Mouse (Mus musculus): ENCODE data around the gene Vgll4. TPM values are rescaled to one million over a fixed set of nuclear protein-coding genes. Genes with fewer than 3 reads are reported as not detected.

The Vgll4 gene
- polyA plus RNA-seq, 1 experiment from 2014 or later: 73.1 TPM

DNA sequence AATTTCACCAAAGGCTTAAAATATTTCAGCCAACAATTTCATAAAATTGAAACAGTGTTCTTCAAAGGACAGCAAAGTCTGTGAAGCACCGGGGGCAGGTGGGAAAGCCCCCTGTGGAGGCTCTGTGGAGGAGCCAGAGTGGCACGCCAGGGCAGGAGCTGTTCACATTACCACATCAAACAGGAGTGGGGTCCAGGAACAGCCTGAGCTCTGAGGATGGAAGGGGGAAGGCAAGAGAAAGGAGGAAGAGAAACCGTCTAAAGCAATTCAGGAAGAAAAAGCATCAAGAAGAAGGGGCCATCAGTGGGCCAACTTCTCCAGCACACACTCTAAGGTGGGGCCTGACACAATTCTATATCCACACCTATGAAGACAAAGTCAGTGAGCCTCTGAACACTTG, 36.3 kb upstream of the Vgll4 start:
- H3K9ac ChIP-seq (ENCODE audit: low read length): no peak overlapping the region
- H3K9me3 ChIP-seq (ENCODE audit: control insufficient read depth, low read length): no peaks in the 10 kb centered on the region
- 78% methylated on average over 3 of the region's 3 CpGs for WGBS
- H3K4me3 ChIP-seq (ENCODE audit: low read depth, low read length): no peak overlapping the region
- no peaks in the 10 kb centered on the region; the same call in 1 of the 2 replicates for H3K36me3 ChIP-seq (ENCODE audit: control insufficient read depth, insufficient read depth, low read length)
- no peaks in the 10 kb centered on the region; the same call in 1 of the 2 replicates for H3K4me1 ChIP-seq (replicated peaks; ENCODE audit: control insufficient read depth, insufficient read depth, low read length)
- DNase-seq (ENCODE audit: low spot score) (no peak), ATAC-seq (replicated peaks; ENCODE audit: low FRiP score) (no peak)
- H3K4me2 ChIP-seq (ENCODE audit: low read depth, low read length, severe bottlenecking): no peak overlapping the region
- no peak overlapping the region for H3K27ac ChIP-seq (ENCODE audit: low read depth, low read length)
- H3K27me3 ChIP-seq (ENCODE audit: control insufficient read depth, insufficient read depth, low read length): no peaks in the 10 kb centered on the region

DNA sequence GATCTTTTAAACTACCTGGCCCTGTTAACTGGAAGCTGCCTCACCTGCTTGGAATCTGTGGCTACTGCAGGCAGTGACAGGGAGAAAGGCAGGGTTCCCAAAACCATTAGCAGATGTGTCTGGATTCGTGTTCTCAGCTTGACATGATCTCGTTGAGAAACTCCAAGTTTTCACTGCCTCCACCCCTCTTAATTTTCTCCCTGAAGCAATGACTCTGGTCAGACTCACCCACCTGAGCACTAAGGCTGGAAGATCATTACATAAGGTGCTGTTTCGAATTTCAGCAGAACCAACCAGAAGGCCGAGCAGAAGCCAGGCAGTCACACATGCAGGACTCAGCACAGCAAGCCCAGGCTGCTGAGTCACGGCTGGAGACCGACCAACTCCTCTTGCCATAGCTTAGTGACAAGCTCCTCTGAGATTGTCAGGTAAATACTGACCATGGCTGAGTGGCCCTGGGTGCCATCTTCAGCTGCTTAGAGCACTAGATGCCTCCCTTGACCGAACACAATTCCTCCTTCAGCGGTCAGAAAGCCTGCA, 35.6 kb upstream of the Vgll4 start:
- DNase-seq (ENCODE audit: low spot score): no peak
- ATAC-seq (replicated peaks; ENCODE audit: low FRiP score): no peak
- no peak overlapping the region for H3K4me3 ChIP-seq (ENCODE audit: low read depth, low read length)
- no peak overlapping the region for H3K27ac ChIP-seq (ENCODE audit: low read depth, low read length)
- no peaks in the 10 kb centered on the region; the same call in 1 of the 2 replicates for H3K36me3 ChIP-seq (ENCODE audit: control insufficient read depth, insufficient read depth, low read length)
- H3K4me2 ChIP-seq (ENCODE audit: low read depth, low read length, severe bottlenecking): no peak overlapping the region
- H3K9ac ChIP-seq (ENCODE audit: low read length): no peak overlapping the region
- no peaks in the 10 kb centered on the region for H3K9me3 ChIP-seq (ENCODE audit: control insufficient read depth, low read length)
- no peaks in the 10 kb centered on the region; the same call in 1 of the 2 replicates for H3K4me1 ChIP-seq (replicated peaks; ENCODE audit: control insufficient read depth, insufficient read depth, low read length)
- 85% methylated on average over 8 of the region's 8 CpGs for WGBS
- H3K27me3 ChIP-seq (ENCODE audit: control insufficient read depth, insufficient read depth, low read length): no peaks in the 10 kb centered on the region

DNA sequence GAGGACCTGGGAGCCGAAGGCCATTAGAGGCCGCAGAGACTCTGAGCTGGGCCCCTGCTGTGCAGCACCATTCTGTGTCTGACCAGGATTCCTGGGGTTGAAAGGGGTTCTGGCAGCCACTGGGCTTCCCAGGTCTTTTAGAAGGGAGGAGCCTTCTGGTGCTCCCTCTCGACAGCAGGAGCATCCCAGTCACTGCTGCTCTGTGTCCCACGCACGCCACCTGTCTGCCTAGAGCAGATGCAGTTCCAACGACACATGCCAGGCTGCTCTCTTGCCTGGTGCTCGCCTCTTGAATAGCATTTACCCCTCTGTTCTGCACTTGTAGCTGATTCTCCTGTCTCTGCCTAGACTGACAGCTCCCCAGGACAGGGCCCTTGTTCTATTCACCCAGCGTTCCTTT, 34.8 kb upstream of the Vgll4 start:
- DNase-seq (ENCODE audit: low spot score) (no peak), ATAC-seq (replicated peaks; ENCODE audit: low FRiP score) (no peak)
- 83% methylated on average over 8 of the region's 8 CpGs for WGBS
- no peak overlapping the region for H3K27ac ChIP-seq (ENCODE audit: low read depth, low read length)
- H3K36me3 ChIP-seq (ENCODE audit: control insufficient read depth, insufficient read depth, low read length): no peaks in the 10 kb centered on the region; the same call in 1 of the 2 replicates
- no peaks in the 10 kb centered on the region for H3K27me3 ChIP-seq (ENCODE audit: control insufficient read depth, insufficient read depth, low read length)
- no peaks in the 10 kb centered on the region; the same call in 1 of the 2 replicates for H3K4me1 ChIP-seq (replicated peaks; ENCODE audit: control insufficient read depth, insufficient read depth, low read length)
- H3K4me3 ChIP-seq (ENCODE audit: low read depth, low read length): no peak overlapping the region
- H3K9ac ChIP-seq (ENCODE audit: low read length): no peak overlapping the region
- H3K9me3 ChIP-seq (ENCODE audit: control insufficient read depth, low read length): no peaks in the 10 kb centered on the region
- H3K4me2 ChIP-seq (ENCODE audit: low read depth, low read length, severe bottlenecking): no peak overlapping the region

DNA sequence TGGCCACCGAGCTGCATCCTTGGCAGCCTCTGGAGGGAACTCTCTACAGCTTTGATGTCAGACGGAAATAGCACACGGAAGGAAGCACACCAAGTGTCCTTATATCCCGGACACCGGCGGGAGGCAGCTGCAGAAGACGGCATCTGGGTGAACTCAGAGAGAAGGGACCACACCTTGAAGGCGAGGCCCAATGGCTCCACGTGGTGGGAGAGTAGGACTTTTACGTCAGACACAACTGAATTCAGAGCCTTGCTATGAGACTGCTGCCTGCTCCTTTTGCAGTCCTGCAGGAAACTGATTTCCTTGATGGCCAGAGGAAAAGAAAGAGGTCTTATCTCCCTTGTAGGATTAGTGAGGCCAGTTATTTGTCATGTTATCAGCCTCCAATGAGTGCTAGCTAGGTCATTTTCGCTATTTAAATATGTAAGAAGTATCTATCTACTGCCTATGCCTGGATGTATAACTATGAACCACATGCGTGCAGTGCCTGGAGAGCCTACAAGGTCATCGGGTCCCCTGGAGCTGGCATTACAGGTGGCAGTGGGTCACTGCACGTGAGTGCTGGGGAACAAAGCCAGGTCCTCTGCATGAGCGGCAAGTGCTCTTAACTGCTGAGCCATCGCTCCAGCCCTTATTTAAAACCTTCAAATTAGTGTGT, 28.7 kb upstream of the Vgll4 start:
- ATAC-seq (replicated peaks; ENCODE audit: low FRiP score) (no peak), DNase-seq (ENCODE audit: low spot score) (no peak)
- H3K27ac ChIP-seq (ENCODE audit: low read depth, low read length): no peak overlapping the region
- H3K4me1 ChIP-seq (replicated peaks; ENCODE audit: control insufficient read depth, insufficient read depth, low read length): no peaks in the 10 kb centered on the region
- H3K9me3 ChIP-seq (ENCODE audit: control insufficient read depth, low read length): no peaks in the 10 kb centered on the region
- no peak overlapping the region for H3K4me3 ChIP-seq (ENCODE audit: low read depth, low read length)
- no peaks in the 10 kb centered on the region for H3K27me3 ChIP-seq (ENCODE audit: control insufficient read depth, insufficient read depth, low read length)
- no peaks in the 10 kb centered on the region; the same call in 1 of the 2 replicates for H3K36me3 ChIP-seq (ENCODE audit: control insufficient read depth, insufficient read depth, low read length)
- no peak overlapping the region for H3K9ac ChIP-seq (ENCODE audit: low read length)
- H3K4me2 ChIP-seq (ENCODE audit: low read depth, low read length, severe bottlenecking): no peak overlapping the region
- 92% methylated on average over 16 of the region's 16 CpGs for WGBS

DNA sequence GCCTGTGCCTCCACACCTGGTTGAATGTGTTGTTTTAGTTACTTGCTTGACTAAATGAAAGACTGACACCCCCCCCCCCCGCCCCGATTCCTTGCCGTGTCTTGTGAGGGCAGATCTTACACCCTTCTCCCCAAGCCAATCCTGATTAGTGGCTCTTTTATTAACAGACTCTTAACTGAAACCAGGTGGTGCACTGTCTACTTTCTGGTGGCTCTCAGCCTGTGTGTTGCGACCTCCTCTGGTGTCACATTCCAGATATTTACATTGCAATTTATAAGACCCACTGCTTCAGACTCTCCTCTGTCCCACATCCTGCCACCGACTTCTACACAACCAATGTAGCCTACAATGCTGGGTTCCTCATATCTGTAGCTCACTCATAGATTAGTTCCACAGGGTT, 27.7 kb upstream of the Vgll4 start:
- no peaks in the 10 kb centered on the region for H3K4me1 ChIP-seq (replicated peaks; ENCODE audit: control insufficient read depth, insufficient read depth, low read length)
- H3K27ac ChIP-seq (ENCODE audit: low read depth, low read length): no peak overlapping the region
- no peak overlapping the region for H3K4me3 ChIP-seq (ENCODE audit: low read depth, low read length)
- no peak for DNase-seq (ENCODE audit: low spot score)
- ATAC-seq (replicated peaks; ENCODE audit: low FRiP score): no peak
- H3K9me3 ChIP-seq (ENCODE audit: control insufficient read depth, low read length): no peaks in the 10 kb centered on the region
- no peak overlapping the region for H3K4me2 ChIP-seq (ENCODE audit: low read depth, low read length, severe bottlenecking)
- 79% methylated on average over 5 of the region's 5 CpGs for WGBS
- no peaks in the 10 kb centered on the region; the same call in 1 of the 2 replicates for H3K36me3 ChIP-seq (ENCODE audit: control insufficient read depth, insufficient read depth, low read length)
- H3K27me3 ChIP-seq (ENCODE audit: control insufficient read depth, insufficient read depth, low read length): no peaks in the 10 kb centered on the region
- no peak overlapping the region for H3K9ac ChIP-seq (ENCODE audit: low read length)

DNA sequence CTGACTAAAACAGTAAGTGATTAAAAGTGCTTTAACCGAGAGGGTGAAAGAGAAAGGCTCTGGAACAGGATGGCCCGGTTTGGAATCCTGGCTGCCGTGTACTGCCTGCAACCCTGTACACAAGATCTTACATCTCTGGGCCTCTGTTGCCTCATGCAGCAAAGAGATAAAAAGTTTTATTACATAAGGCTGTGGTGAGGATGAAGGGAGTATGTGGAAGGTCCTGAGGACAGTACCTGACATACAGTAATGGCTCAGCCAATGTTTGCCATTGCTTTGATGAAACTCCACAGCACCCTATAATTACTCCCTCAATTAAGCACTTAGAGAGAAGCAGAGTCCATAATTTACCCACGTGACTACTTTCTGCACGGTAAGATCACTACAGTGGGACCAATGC, 27.1 kb upstream of the Vgll4 start:
- 89% methylated on average over 5 of the region's 5 CpGs for WGBS
- ATAC-seq (replicated peaks; ENCODE audit: low FRiP score) (no peak), DNase-seq (ENCODE audit: low spot score) (no peak)

DNA sequence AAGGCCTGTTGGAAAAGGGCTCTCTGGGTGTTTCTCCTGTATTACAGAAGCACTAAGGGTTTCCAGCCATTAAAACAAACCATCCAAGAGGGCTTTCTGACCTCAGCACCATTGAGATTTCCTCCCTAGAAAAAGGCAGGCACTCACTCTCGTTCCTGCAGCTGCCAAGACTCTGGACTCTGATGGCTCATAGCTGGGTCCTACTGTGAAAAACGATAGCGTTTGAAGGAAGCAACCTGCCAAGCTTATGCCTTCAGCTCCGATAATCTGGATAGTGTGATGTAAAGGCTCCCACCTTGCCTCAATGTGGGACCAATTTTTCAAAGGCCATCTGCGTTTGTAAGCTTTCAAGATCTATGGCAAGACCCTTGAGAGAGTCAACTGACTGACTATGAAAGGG, 24.3 kb upstream of the Vgll4 start:
- DNase-seq (ENCODE audit: low spot score) (no peak), ATAC-seq (replicated peaks; ENCODE audit: low FRiP score) (no peak)
- H3K9ac ChIP-seq (ENCODE audit: low read length): no peak overlapping the region
- no peak overlapping the region for H3K27ac ChIP-seq (ENCODE audit: low read depth, low read length)
- no peaks in the 10 kb centered on the region for H3K9me3 ChIP-seq (ENCODE audit: control insufficient read depth, low read length)
- H3K36me3 ChIP-seq (ENCODE audit: control insufficient read depth, insufficient read depth, low read length): no peaks in the 10 kb centered on the region
- no peaks in the 10 kb centered on the region for H3K4me1 ChIP-seq (replicated peaks; ENCODE audit: control insufficient read depth, insufficient read depth, low read length)
- 90% methylated on average over 5 of the region's 5 CpGs for WGBS
- no peak overlapping the region for H3K4me3 ChIP-seq (ENCODE audit: low read depth, low read length)
- no peaks in the 10 kb centered on the region for H3K27me3 ChIP-seq (ENCODE audit: control insufficient read depth, insufficient read depth, low read length)
- no peak overlapping the region for H3K4me2 ChIP-seq (ENCODE audit: low read depth, low read length, severe bottlenecking)

More for the DNA sequence above, 27.1 kb upstream of the Vgll4 start:
- Histone ChIP-seq H3K27ac (ENCODE audit: low read depth, low read length) (no peak overlapping the region), H3K9me3 (ENCODE audit: control insufficient read depth, low read length) (no peaks in the 10 kb centered on the region), H3K4me1 (replicated peaks; ENCODE audit: control insufficient read depth, insufficient read depth, low read length) (no peaks in the 10 kb centered on the region), H3K9ac (ENCODE audit: low read length) (no peak overlapping the region), H3K27me3 (ENCODE audit: control insufficient read depth, insufficient read depth, low read length) (no peaks in the 10 kb centered on the region), H3K36me3 (ENCODE audit: control insufficient read depth, insufficient read depth, low read length) (no peaks in the 10 kb centered on the region; the same call in 1 of the 2 replicates), H3K4me3 (ENCODE audit: low read depth, low read length) (no peak overlapping the region), H3K4me2 (ENCODE audit: low read depth, low read length, severe bottlenecking) (no peak overlapping the region)

DNA sequence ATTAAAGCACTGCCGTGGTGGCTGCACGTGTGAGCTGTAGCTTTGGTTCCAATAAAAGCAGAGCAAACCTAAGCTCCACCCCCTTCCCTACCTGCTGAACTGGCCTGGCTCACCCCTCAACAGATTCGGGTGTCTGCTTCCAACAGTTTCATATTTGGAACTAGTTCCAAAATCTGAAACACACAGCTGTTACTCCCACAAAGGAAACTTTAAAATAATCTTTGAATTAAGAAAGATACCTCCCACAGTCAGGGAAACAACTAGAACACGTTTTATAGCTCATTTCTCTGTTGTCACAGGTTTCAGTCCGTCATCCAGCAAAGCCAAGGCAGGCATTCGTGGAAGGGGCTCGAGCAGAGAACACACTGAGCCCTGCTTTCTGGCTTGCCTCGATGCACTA, 23.9 kb upstream of the Vgll4 start:
- Histone ChIP-seq H3K9ac (ENCODE audit: low read length) (no peak overlapping the region), H3K4me1 (replicated peaks; ENCODE audit: control insufficient read depth, insufficient read depth, low read length) (no peaks in the 10 kb centered on the region), H3K27me3 (ENCODE audit: control insufficient read depth, insufficient read depth, low read length) (no peaks in the 10 kb centered on the region), H3K4me2 (ENCODE audit: low read depth, low read length, severe bottlenecking) (no peak overlapping the region), H3K27ac (ENCODE audit: low read depth, low read length) (no peak overlapping the region), H3K9me3 (ENCODE audit: control insufficient read depth, low read length) (no peaks in the 10 kb centered on the region), H3K36me3 (ENCODE audit: control insufficient read depth, insufficient read depth, low read length) (no peaks in the 10 kb centered on the region), H3K4me3 (ENCODE audit: low read depth, low read length) (no peak overlapping the region)
- no peak for ATAC-seq (replicated peaks; ENCODE audit: low FRiP score)
- no peak for DNase-seq (ENCODE audit: low spot score)
- WGBS: 80% methylated on average over 8 of the region's 8 CpGs

DNA sequence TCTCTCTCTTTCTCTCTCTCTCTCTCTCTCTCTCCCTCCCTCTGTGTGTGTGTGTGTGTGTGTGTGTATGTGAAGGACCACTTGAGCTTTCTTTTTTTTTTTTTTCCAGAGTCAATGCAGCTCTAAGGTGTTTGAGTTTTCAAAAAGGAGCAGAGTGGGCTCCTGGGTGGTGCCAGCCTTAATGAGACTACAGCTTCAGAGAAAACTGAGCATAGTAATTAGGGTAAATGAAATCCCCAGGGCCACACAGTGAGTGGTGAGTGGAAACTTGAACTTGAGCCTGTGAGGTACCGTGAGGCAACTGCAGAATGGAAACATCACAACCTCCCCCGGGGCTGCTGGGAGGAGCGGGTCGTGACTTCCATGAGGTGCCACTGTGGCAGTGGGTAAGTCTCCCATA, 22.1 kb upstream of the Vgll4 start:
- H3K9me3 ChIP-seq (ENCODE audit: control insufficient read depth, low read length): no peaks in the 10 kb centered on the region
- H3K36me3 ChIP-seq (ENCODE audit: control insufficient read depth, insufficient read depth, low read length): no peaks in the 10 kb centered on the region
- H3K4me3 ChIP-seq (ENCODE audit: low read depth, low read length): no peak overlapping the region
- H3K9ac ChIP-seq (ENCODE audit: low read length): no peak overlapping the region
- H3K4me1 ChIP-seq (replicated peaks; ENCODE audit: control insufficient read depth, insufficient read depth, low read length): no peaks in the 10 kb centered on the region
- H3K4me2 ChIP-seq (ENCODE audit: low read depth, low read length, severe bottlenecking): no peak overlapping the region
- H3K27me3 ChIP-seq (ENCODE audit: control insufficient read depth, insufficient read depth, low read length): no peaks in the 10 kb centered on the region
- WGBS: 81% methylated on average over 4 of the region's 4 CpGs
- no peak for ATAC-seq (replicated peaks; ENCODE audit: low FRiP score)
- no peak overlapping the region for H3K27ac ChIP-seq (ENCODE audit: low read depth, low read length)
- no peak for DNase-seq (ENCODE audit: low spot score)
